Mouse (Mus musculus) common myeloid progenitor, adult 5-6 weeks (primary cell): Measurements from ENCODE around the gene Ahcy. TPM values are rescaled to one million over a fixed set of nuclear protein-coding genes. Genes with fewer than 3 reads are reported as not detected.
"Not testable (repeated sequence)": the region's sequence is repeated elsewhere in the genome, so short reads cannot be mapped to it uniquely, and the experiment has no call there.

Experiments used
- ATAC-seq: replicated peaks from 2 replicates; pipeline ENCODE4 v1.8.0; 2016; ENCODE audit warnings: low read depth, mild to moderate bottlenecking, moderate TSS enrichment, inconsistent platforms; ENCODE audit not compliant: poor library complexity, severe bottlenecking
- total RNA-seq: library from RNA; stranded (forward); fragments of 200-1000, 187-1606 nt; gene quantifications from 2 replicates; pipeline ENCODE4 v1.2.3, GENCODE M21; 2017

Ahcy gene
- total RNA-seq, 1 experiment from 2014 or later: 107 TPM

DNA sequence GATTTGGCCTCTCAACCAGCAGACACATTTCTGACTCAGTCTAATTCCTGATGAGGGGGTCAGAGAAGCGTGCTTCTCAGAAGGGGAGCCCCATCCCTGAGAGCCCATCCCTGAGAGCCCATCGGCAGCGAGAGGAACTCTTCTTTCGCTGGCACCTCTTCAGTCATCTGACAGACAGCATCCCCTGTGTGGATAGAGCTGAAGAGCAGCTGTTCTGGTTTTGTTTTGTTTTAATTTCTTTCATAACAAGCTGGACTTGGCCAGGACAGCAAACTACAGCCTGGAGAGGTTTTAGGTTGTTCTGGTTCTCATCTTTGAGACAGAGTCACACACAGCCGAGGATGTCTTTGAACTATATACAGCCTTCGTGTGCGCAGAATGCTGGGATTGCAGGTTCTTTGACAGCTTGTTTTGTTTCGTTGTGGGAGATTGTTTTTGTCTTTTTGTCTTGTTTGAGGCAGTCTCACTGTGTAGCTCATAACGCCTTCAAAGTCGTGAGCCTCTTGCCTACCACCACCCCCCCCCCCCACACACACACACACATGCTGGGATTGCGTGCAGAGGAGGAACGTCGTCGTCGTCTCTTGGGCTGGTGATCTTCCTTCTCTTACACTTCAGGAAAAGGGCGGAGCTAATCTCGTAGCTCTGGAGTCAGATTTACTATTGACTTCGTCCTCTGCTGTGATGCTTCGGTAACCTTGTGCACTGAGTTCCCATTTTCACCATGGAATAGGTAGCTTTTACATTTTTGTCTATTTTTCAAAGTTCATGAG lies 41.2 kb downstream of the Ahcy start:
- ATAC-seq: 0 out of 2 replicates have a peak, but pooled peaks have one; percentile 52

DNA sequence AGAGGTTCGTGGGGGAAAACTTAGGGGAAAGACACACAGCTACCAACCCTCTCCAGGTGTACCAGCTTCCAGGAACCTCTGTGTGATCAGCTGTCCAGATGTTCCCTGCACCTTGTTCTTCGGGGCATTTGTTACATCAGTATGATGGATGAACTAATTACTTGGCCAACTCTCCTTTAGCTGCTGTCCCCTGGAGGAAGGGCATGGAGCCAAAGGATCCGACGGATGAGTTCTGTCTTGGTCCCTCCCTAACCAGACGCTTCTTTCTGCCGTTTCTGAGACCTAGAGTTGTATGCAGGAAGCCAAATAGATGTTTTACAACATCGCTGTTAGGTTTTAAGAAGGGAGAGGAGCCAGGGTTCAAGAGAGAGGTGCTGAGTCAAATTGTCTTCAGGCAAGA lies 43.5 kb downstream of the Ahcy start:
- no peak for ATAC-seq

DNA sequence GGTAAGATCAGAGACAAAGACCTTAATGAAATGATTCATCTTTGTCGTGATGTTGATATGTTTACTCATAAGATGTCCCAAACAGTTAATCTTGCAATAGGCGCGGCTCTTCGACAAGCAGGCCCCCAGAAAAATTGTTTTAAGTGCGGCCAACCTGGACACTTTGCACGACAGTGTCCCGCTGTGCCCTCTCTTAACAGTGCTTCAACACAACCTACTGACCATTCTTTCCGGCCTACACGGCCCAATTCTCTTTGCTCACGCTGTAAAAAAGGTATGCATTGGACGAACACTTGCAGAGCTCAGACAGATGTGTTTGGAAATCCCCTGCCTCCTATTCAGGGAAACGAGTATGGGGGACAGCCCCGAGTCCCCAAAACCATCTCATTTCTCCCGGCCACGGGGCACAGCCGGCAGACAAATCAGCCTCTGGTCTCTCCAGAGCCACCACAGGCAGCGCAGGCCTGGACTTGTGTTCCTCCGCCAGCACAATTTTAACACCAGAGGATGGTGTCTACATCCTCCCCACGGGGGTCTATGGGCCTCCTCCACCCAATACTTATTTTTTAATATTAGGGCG lies 54.0 kb downstream of the Ahcy start:
- not testable (repeated sequence) for ATAC-seq

DNA sequence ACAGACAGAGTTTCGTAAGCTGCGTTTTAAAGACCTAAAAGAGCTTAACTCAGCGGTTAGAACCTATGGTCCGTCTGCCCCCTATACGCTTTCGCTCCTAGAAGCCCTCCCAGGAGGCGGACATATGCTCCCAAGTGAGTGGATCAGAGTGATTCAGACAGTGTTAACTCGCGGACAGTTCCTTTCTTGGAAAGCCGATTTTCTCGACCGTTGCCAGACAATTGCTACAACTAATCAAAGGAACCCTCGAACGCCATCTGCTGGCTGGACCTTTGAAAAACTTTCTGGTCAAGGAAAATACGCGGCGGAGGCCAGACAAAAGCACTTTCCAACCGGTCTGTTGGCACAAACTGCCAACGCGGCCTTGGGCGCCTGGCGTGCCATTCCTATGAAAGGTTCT lies 54.6 kb downstream of the Ahcy start:
- peak; percentile 84 for ATAC-seq

DNA sequence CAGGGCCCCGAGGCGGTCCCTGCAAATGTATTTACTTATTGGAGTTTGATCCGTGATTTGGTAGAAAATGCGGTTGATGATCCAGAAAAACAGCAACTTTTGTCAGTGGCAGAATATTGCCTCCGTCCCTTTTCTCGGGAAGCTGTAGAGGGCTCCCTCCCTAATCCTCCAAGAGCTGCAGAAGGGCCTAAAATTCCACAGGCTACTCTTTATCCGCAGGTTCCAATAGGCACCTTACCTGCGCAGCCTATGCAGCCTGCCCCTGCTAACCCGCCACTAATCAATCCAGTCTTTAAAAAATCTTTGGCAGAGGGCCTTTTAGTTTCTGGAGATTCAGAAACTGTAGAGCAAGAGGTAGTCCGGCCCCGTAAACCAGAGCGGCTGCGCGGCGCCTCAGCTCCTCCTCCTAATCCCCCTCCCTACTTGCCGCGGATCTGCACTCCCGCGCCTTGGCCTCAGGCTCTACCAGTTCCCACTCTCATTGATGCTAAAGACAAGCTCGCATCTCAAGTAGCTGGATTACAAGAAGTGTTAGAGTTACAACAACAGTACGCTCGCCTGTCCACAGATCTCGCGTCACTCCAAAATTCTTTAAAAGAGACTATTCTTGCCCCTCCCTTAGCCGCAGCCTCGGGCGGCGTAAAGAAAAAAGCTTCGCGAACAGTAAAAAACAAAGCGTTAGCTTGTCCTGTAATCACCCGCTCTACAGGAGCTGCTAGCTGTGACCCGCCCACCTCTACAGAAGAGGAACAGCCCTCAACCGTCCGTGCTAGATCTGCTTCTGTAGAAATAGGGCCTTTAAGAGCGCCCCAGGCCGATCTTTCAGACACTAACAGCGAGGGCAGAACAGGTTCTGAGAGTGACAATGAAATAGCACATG lies 55.3 kb downstream of the Ahcy start:
- ATAC-seq: peak; percentile 95

DNA sequence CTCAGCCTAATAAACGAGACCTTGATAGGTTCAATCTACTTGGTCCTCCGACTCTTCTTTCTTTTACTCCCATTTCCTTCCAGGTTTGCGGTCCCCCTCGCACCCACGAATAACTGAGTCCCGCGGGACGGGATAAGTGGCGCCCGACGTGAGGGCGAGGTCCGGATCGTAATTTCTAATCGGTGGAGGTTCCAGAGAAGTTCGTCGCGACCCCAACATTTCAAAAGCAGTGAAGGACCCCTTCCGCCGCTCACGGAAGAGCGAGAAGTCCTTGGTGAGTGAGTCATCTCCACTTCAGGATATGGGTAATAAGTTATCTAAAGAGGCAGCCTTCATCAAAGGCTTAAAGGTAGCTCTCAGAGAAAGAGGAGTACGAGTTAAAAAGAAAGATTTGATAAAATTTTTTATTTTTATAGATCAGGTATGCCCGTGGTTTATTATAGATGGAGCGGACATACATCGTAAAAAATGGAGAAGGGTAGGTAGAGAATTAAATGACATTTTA lies 56.0 kb downstream of the Ahcy start, which contains the start of gene Gm14226:
Gene Gm14226, plus strand, starts transcription at position 16 of the 505 bp plus-strand sequence.
- ATAC-seq: not testable (repeated sequence)

DNA sequence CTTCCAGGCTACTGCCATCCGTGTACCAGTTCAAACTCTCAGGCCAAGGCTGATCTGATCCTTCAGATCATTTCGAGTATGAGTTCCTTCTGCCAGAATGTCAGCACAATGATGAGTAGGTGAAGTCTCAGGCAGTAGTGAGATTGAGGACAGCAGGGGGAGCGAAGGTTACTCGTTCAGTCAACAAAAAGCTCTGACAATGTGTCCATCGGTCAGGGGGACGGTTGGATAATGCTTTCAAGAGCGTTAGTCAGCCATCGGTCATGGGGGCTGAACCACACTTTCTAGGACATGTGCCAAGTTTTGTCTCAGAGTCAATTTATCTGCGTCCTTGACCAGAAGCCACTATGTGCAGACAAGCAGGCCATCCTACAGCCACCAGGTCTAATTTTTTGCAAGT lies 57.5 kb downstream of the Ahcy start:
- ATAC-seq: not testable (repeated sequence)

DNA sequence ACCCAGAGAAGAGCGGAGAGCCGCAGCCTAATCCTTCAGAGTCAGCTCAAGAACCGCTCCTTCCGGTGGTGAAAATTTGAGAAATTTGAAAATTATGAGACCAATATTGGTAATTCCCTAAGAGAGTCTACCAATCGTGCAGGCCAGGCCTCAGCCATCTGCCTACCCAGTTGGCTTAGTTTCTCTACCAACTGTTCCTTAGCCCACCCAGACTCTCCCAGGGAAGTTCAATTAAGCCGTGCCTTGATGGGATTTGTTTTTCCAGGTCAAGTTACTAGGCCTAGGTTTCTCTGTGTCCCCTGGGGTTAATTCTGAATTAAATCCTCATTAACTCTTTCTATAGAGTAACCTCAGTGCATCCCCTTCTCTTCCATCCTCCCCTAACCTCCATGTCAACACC lies 61.3 kb downstream of the Ahcy start:
- no peak for ATAC-seq

DNA sequence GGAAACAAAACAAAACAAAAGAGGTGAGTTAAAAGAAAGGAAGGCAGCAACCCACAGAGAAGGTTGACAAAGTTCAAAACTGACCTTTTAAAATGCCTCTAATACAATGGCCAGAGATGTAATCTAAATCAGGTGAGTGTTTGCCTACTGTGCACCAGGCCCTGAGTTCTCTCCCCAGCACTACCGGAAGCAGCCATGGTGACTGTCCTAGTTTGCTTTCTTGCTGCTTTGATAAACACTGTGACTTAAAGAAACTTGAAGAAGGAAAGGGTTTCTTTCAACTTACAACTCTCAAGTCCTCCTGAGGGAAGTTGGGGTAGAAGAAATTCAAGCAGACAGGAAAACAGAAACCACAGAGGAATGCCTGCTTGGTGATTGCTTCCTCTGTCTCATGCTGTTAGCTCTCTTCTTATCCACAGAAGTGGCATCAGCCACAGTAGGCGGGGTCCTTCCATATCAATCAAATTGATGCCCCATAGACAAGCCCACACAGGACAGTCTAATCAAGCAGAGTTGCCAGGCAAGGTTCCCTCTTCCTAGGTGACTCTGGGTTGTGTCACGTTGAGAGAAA lies 63.1 kb downstream of the Ahcy start:
- ATAC-seq: peak; percentile 98

Other genes starting within 250 kb of the Ahcy start
- gene Eif2s2, start 181.6 kb downstream of the Ahcy start, total RNA-seq: 222 and 224 TPM in 2 replicates
- gene Gm14226, start 56.2 kb downstream of the Ahcy start, total RNA-seq: not detected in 2 replicates
- 48.2 and 64.5 TPM in 2 replicates for gene Itch, start 59.0 kb upstream of the Ahcy start, total RNA-seq
- gene Dynlrb1, start 162.0 kb upstream of the Ahcy start, total RNA-seq: 233 and 253 TPM in 2 replicates
- gene Map1lc3a, start 201.8 kb upstream of the Ahcy start, total RNA-seq: 0.37 and 1.2 TPM in 2 replicates